In the genomic region with DNA sequence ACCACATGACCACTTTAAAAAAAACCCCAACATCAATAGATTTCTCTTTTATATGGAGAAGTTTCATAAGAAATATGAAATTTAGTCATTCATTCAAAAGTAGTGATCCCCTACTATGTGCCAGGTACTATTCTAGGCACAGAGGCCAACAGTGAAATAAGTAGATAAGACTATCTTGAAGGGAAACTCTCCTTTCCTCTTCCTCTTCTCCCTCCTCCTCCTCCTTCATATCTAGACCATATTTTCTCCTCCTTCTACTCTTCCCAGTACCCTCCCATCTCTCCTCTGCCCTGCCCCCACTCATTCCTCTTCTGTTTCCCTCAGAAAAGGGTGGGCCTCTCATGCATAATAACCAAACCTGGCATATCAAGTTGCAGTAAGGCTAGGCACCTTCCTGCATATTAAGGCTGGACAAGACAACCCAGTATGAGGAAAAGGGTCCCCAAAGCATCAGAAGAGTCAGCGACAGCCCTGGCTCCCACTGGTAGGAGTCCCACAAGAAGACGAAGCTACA, we compare ENCODE assay signal across 22 mouse cellular contexts.
"Had no signal": no experiment of that assay in that cellular context is flagged by ENCODE, and none has a peak within 500 bp of the region (broad histone marks: within the 10 kb centered on the region; RNA-seq: fewer than 3 reads in every experiment).

No protein-coding gene starts in this region.

- H3K4me3 ChIP-seq: left cerebral cortex, adult 2 months; limb, embryonic 12.5 days; limb, embryonic 15.5 days; midbrain, embryonic 10.5 days; midbrain, embryonic 15.5 days; neural tube, embryonic 13.5 days; stomach, embryonic 15.5 days had no signal

- H3K9ac ChIP-seq: limb, embryonic 12.5 days; limb, embryonic 15.5 days; midbrain, embryonic 15.5 days; neural tube, embryonic 13.5 days; stomach, embryonic 15.5 days had no signal

- H3K4me2 ChIP-seq: limb, embryonic 12.5 days; limb, embryonic 15.5 days; midbrain, embryonic 15.5 days; neural tube, embryonic 13.5 days; stomach, embryonic 15.5 days had no signal

- H3K9me3 ChIP-seq: limb, embryonic 12.5 days; limb, embryonic 15.5 days; midbrain, embryonic 10.5 days; midbrain, embryonic 15.5 days; neural tube, embryonic 13.5 days; stomach, embryonic 15.5 days had no signal

- DNase-seq: kidney, adult 18-20 months; kidney, adult 9 months; kidney, postnatal 25 days; layer of hippocampus, postnatal 36 days; left cerebral cortex, postnatal 4 days; lung, adult 2 months; lung, postnatal 14 days; lung, postnatal 4 days; retina, postnatal 1 day; right cerebral cortex, postnatal 25 days; spleen, adult 18-20 months; thymus, adult 18-20 months; thymus, postnatal 36 days had no signal

- ATAC-seq: inflammation-experienced regulatory T-cells, adult 6 months; intestine, embryonic 16.5 days; midbrain, embryonic 15.5 days had no signal

- H3K36me3 ChIP-seq: limb, embryonic 12.5 days; limb, embryonic 15.5 days; midbrain, embryonic 10.5 days; midbrain, embryonic 15.5 days; neural tube, embryonic 13.5 days; stomach, embryonic 15.5 days had no signal

- H3K4me1 ChIP-seq: midbrain, embryonic 10.5 days; midbrain, embryonic 15.5 days; neural tube, embryonic 13.5 days; stomach, embryonic 15.5 days had no signal

- H3K27ac ChIP-seq: limb, embryonic 12.5 days; limb, embryonic 15.5 days; midbrain, embryonic 10.5 days; midbrain, embryonic 15.5 days; neural tube, embryonic 13.5 days; stomach, embryonic 15.5 days had no signal

- H3K27me3 ChIP-seq: limb, embryonic 12.5 days; limb, embryonic 15.5 days; midbrain, embryonic 15.5 days; neural tube, embryonic 13.5 days; stomach, embryonic 15.5 days had no signal
